Mouse (Mus musculus) forebrain, embryonic 12.5 days (tissue): ENCODE measurements at regions not wholly inside any gene's neighbourhood (a gene's known extent, or its start where the extent isn't known, plus 50 kb on each side); places are given as distances from the start of the nearest gene placed in this dataset.

Experiments
- ATAC-seq: fragments of 200-750 bp; cut with Nextera tagmentation; 2 replicates; pipeline ENCODE4 v1.8.0; 2017; ENCODE audit warnings: moderate TSS enrichment; ENCODE audit not compliant: low FRiP score
- H3K27ac ChIP-seq: fragments of 300-500 bp; sonication (generic); 2 replicates; pipeline ENCODE4 v1.5.1; 2016; ENCODE audit warnings: mild to moderate bottlenecking
- H3K27me3 ChIP-seq: fragments of 300-500 bp; sonication (generic); 2 replicates; pipeline ENCODE4 v1.6.1; 2016; ENCODE audit warnings: mild to moderate bottlenecking
- H3K36me3 ChIP-seq: fragments of 300-500 bp; sonication (generic); replicated peaks from 2 replicates; pipeline ENCODE4 v1.6.1; 2016; ENCODE audit warnings: mild to moderate bottlenecking
- H3K4me1 ChIP-seq: fragments of 300-500 bp; sonication (generic); 2 replicates; pipeline ENCODE4 v1.6.1; 2016
- H3K4me2 ChIP-seq: fragments of 300-500 bp; sonication (generic); 2 replicates; pipeline ENCODE4 v1.6.1; 2016; ENCODE audit warnings: mild to moderate bottlenecking, moderate library complexity
- H3K4me3 ChIP-seq: fragments of 300-500 bp; sonication (generic); replicated peaks from 2 replicates; pipeline ENCODE4 v1.5.1; 2016; ENCODE audit warnings: mild to moderate bottlenecking
- H3K9ac ChIP-seq: fragments of 300-500 bp; sonication (generic); 2 replicates; pipeline ENCODE4 v1.6.1; 2016; ENCODE audit warnings: mild to moderate bottlenecking
- H3K9me3 ChIP-seq: fragments of 300-500 bp; sonication (generic); 2 replicates; pipeline ENCODE4 v1.6.1; 2016
- WGBS: fragments of 180-500 bp; shearing (Covaris S2); methylation state at CpG from one replicate; pipeline ENCODE4 v1.1.7; 2016; 5-methylcytosine and 5-hydroxymethylcytosine counted together

- no peak for ATAC-seq
- Histone ChIP-seq H3K27ac (no peak overlapping the region), H3K9me3 (no peaks in the 10 kb centered on the region), H3K4me2 (no peak overlapping the region), H3K4me3 (no peak overlapping the region), H3K36me3 (no peaks in the 10 kb centered on the region), H3K27me3 (peaks cover 37% of the 10 kb centered on the region), H3K4me1 (peaks cover 19% of the 10 kb centered on the region), H3K9ac (no peak overlapping the region)
- 82% methylated on average over 3 of the region's 3 CpGs for WGBS
Observed at GRCm38 (mm10) chr14:118426562-118426961, 159.8 kb downstream of the Gm9376 start.

GRCm38 (mm10) chr14:118430286-118430685 is 163.5 kb downstream of the Gm9376 start:
- no peak overlapping the region for H3K27ac ChIP-seq
- H3K9ac ChIP-seq: no peak overlapping the region
- no peak overlapping the region for H3K4me3 ChIP-seq
- no peaks in the 10 kb centered on the region for H3K36me3 ChIP-seq
- H3K9me3 ChIP-seq: no peaks in the 10 kb centered on the region
- H3K4me1 ChIP-seq: peaks cover 24% of the 10 kb centered on the region
- H3K27me3 ChIP-seq: peaks cover 59% of the 10 kb centered on the region
- 89% methylated on average over 4 of the region's 4 CpGs for WGBS
- no peak for ATAC-seq
- H3K4me2 ChIP-seq: no peak overlapping the region

- no peak for ATAC-seq
- WGBS: 85% methylated on average over 1 of the region's 1 CpGs
- Histone ChIP-seq H3K36me3 (no peaks in the 10 kb centered on the region), H3K4me3 (no peak overlapping the region), H3K9ac (no peak overlapping the region), H3K9me3 (no peaks in the 10 kb centered on the region), H3K27me3 (peaks cover 58% of the 10 kb centered on the region), H3K4me1 (peaks cover 27% of the 10 kb centered on the region), H3K4me2 (no peak overlapping the region), H3K27ac (no peak overlapping the region)
Observed at GRCm38 (mm10) chr14:118430740-118431139, 164.0 kb downstream of the Gm9376 start.

- H3K4me2 ChIP-seq: no peak overlapping the region
- H3K4me3 ChIP-seq: no peak overlapping the region
- WGBS: 89% methylated on average over 6 of the region's 6 CpGs
- no peak for ATAC-seq
- H3K9me3 ChIP-seq: no peaks in the 10 kb centered on the region
- peaks cover 30% of the 10 kb centered on the region for H3K4me1 ChIP-seq
- no peak overlapping the region for H3K9ac ChIP-seq
- no peak overlapping the region for H3K27ac ChIP-seq
- H3K27me3 ChIP-seq: peaks cover 54% of the 10 kb centered on the region
- no peaks in the 10 kb centered on the region for H3K36me3 ChIP-seq
Observed at GRCm38 (mm10) chr14:118431241-118431882, 164.6 kb downstream of the Gm9376 start.
